Mouse (Mus musculus): ENCODE measurements around the gene Prkcq.
A peak's percentile ranks its signal among the peaks of the same experiment; 100 is the strongest.

- TF ChIP-seq POLR2A (IDR thresholded peaks at IDR 0.05; ENCODE audit: borderline replicate concordance, extremely low read depth, low read depth, low read length) (no peak), CTCF (IDR thresholded peaks at IDR 0.05; ENCODE audit: insufficient read depth, low read length) (peak; percentile 74)
These were observed 148.3 kb downstream of the Prkcq start for GRCm38 (mm10) chr2:11320241-11320640.
